Mouse (Mus musculus): ENCODE data around the gene Gpatch2l.

- TF ChIP-seq GATA1 (IDR thresholded peaks at IDR 0.05; ENCODE audit: low read length) (no peak), TAL1 (IDR thresholded peaks at IDR 0.05; ENCODE audit: low read length) (no peak)
These were observed 38.3 kb downstream of the Gpatch2l start for GRCm38 (mm10) chr12:86280000-86280399.

All from erythroblast, embryonic 14.5 days (primary cell).